Mouse (Mus musculus) olfactory bulb, adult 2 months (tissue): ENCODE data around the gene Zar1. TPM values are rescaled to one million over a fixed set of nuclear protein-coding genes. Genes with fewer than 3 reads are reported as not detected.
"Not testable (repeated sequence)": the region's sequence is repeated elsewhere in the genome, so short reads cannot be mapped to it uniquely, and the experiment has no call there.

Experiments used
- H3K27ac ChIP-seq: fragments of 200-500 bp; 2 replicates; pipeline ENCODE4 v1.5.1; 2012; ENCODE audit warnings: low read depth, low read length; ENCODE audit not compliant: insufficient read depth
- H3K4me1 ChIP-seq: fragments of 200-500 bp; 2 replicates; pipeline ENCODE4 v1.6.1; 2012; ENCODE audit warnings: low read length; ENCODE audit not compliant: control insufficient read depth, insufficient read depth
- H3K4me3 ChIP-seq: fragments of 200-500 bp; 2 replicates; pipeline ENCODE4 v1.5.1; 2012; ENCODE audit warnings: mild to moderate bottlenecking, low read depth, low read length, moderate library complexity; ENCODE audit not compliant: insufficient read depth
- CTCF ChIP-seq: fragments of 200-500 bp; IDR thresholded peaks from 2 replicates; pipeline ENCODE4 v1.5.1; 2012; ENCODE audit warnings: low read depth, mild to moderate bottlenecking, low read length, moderate library complexity; ENCODE audit not compliant: insufficient read depth
- POLR2A ChIP-seq: fragments of 200-500 bp; IDR thresholded peaks from 2 replicates; pipeline ENCODE4 v1.6.1; 2012; ENCODE audit warnings: mild to moderate bottlenecking, low read depth, low read length, moderate library complexity; ENCODE audit not compliant: insufficient read depth
- whole genome bisulfite sequencing: fragments of 180-500 bp; shearing (Covaris S2); methylation state at CpG from one replicate; pipeline ENCODE4 v1.1.7; 2018; 5-methylcytosine and 5-hydroxymethylcytosine counted together
- polyA plus RNA-seq: library from polyadenylated mRNA; stranded (reverse); fragments of >200 nt; gene quantifications from 2 replicates; pipeline ENCODE4 v1.2.4, GENCODE M21; 2012; ENCODE audit warnings: low replicate concordance; ENCODE audit not compliant: missing spikeins, insufficient read depth, insufficient read length

Gene Zar1
- polyA plus RNA-seq, 1 experiment = not detected

DNA sequence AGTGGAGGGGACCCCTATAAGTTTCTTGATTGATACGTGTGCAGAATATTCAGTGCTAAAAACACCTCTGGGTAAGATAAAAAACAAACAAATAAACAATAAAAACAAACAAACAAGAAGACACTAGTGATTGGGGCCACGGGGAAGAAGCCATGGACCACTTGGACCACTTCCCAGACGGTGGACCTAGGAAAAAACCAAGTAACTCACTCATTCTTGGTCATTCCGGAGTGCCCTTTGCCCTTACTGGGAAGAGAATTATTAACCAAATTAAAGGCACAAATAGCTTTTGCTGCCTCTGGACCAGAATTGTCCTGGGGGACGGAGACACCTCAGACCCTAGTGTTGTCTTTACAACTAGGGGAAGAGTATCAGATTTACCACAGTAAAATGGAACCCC is 15.4 kb downstream of the Zar1 start:
- no peak for TF ChIP-seq POLR2A
- WGBS = 89% methylated on average over 5 of the region's 5 CpGs
- H3K4me3 ChIP-seq = no peak overlapping the region
- no peak overlapping the region for H3K27ac ChIP-seq
- H3K4me1 ChIP-seq = 0 out of 2 replicates have a peak, but pooled peaks cover 2% of the 10 kb centered on the region

DNA sequence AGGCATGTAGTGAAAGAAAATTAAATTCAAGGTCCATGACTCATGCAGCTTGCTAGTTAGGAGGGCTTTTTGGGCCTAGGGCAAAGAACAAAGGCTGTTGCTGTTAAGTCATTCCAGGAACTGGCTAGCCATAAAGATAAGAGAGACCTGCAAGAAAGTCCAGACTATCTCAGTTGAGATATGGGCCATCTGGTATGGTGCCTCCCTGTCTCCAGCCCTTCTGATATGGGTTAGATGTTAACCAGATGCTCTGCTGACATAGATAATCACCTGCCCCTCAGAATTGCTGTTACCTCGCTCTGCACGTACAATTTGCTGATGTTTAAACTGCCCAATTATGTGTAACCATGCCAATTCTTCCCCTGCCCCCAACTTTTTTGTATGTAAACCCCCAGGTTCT is 17.9 kb downstream of the Zar1 start:
- 97% methylated on average over 2 of the region's 2 CpGs for WGBS
- not testable (repeated sequence) for H3K4me1 ChIP-seq

DNA sequence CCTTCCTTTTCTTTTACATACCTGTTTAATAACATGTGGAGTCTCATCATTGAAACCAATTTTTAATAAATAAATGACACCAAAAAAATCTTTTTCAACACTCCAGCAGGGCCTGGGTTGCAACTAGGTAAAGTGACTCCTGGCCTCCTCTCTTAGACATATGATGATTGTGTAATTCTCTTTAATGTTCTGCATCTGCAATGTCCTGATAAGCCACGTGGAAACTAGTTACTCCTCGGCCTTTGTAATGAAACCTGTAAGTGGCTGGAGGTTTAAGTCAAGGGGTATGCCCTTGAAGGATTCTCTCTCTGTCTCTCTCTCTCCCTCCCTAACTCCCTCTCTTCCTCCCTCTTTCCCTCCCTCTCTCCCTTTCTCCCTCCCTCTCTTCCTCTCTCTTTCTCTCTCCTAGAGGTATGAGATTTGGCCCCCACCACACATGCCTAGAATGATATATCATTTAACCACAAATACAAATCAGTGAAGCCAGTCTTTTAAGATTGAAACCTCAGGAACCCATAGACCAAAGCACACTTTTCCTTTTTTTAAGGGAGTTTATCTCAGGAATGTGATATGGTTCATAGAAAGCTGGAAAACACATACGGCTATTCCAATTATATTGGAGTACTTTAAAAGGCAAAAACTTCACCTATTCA is 20.0 kb downstream of the Zar1 start:
- Histone ChIP-seq H3K27ac (no peak overlapping the region), H3K4me1 (0 out of 2 replicates have a peak, but pooled peaks cover 6% of the 10 kb centered on the region), H3K4me3 (no peak overlapping the region)
- no peak for TF ChIP-seq CTCF
- TF ChIP-seq POLR2A = no peak
- WGBS = 86% methylated on average over 3 of the region's 3 CpGs

More for the DNA sequence above, 17.9 kb downstream of the Zar1 start:
- not testable (repeated sequence) for H3K27ac ChIP-seq, H3K4me3 ChIP-seq

DNA sequence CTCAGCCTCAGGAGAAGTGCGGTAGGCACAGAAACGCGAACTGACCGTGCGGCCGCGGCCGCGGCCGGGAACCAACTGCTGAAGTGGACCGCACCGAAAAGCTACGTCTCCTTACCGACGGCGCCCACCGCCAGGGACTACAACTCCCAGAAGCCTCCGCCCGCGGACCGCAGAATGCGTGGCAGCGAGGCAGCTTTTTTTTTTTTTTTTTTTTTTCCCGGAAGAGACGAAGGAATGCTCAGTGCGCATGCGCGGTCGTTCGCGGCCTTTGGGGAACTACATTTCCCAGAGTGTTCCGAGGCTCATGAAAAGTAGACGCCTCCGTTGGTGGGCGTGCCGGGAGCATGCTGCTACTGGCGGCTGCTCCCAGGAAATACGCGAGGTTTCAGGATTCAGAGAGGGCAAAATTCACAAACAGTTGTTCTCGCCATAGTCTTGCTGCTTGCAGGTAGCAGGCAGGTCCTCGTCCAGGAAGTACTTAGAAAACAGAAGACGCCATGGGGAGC is 21.5 kb downstream of the Zar1 start, which contains the start of gene Nfxl1:
Nfxl1 (minus strand) TSS at position 141 of the 506 bp plus-strand sequence.
- Histone ChIP-seq H3K4me3 (peak within 1 kb of the TSS; percentile 74), H3K4me1 (0 out of 2 replicates have a peak, but pooled peaks cover 6% of the 10 kb centered on the region), H3K27ac (no peak within 1 kb of the TSS)
- 0% methylated on average over 42 of the region's 42 CpGs for WGBS
- no peak for TF ChIP-seq CTCF
- peak; percentile 54; the same call in 1 of the 2 replicates for TF ChIP-seq POLR2A

DNA sequence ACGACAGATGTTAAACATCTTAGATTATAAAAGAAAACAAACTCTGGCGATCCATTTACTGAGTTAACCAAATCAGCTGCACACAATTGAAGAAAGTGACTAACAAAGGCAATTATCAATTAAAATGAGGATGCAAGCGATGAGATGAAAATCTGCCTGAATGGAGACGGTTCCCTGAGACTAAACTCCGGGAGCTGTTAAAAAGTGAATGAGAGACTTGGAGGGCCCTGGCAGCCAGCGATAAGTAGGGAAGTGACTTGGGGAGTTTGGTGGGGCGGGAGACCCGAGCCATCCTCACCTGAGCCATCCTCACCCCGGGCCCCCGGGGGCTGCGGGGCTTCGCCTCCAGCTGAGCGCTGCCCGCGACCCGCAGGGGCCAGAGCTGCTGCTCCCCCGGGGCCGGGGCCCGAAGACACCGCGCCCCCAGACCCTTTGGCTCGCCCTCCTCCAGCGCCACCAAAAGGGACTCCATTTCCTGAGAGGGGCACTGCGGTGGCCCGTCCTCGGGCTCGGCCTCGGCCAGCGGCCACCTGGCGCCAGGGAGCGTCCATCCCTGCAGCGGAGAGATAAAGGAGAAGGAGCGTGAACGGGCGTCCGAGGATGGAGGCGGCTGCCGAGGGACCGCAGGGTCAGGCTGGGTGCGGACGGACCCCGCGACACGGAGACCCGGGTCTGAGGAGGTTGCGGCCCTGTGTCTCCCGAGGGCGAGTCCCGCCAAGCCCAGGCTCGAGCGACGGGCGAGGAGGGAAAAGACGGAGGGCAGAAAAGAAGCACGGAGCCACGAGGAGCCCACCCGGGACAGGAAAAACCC is 22.1 kb downstream of the Zar1 start:
- WGBS = under 1% methylated on average over 57 of the region's 57 CpGs
- H3K27ac ChIP-seq = no peak overlapping the region

DNA sequence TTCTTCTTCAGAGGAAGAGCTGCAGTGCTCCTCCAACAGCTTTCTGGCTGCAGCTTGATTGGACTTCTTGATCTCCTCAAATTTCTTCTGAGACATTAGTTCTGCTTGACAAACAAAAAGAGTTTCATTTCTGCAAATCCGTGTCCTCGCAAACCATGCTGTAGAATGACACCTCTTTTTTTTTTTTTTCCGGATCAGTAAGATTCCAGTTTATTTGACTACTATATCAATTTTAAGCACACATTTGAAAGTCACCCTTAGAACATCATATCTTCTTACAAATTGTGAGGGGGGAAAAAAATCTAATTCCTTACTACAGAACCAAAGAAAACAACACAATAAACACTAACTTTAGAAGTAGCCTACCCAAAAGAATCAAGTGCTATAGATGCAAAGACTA is 24.8 kb downstream of the Zar1 start:
- 88% methylated on average over 3 of the region's 3 CpGs for WGBS
- no peak overlapping the region for H3K27ac ChIP-seq
- TF ChIP-seq POLR2A = no peak
- TF ChIP-seq CTCF = no peak

More for the DNA sequence above, 22.1 kb downstream of the Zar1 start:
- Histone ChIP-seq H3K4me3 (peak overlapping the region; percentile 74), H3K4me1 (0 out of 2 replicates have a peak, but pooled peaks cover 4% of the 10 kb centered on the region)
- no peak for TF ChIP-seq CTCF
- TF ChIP-seq POLR2A = no peak

DNA sequence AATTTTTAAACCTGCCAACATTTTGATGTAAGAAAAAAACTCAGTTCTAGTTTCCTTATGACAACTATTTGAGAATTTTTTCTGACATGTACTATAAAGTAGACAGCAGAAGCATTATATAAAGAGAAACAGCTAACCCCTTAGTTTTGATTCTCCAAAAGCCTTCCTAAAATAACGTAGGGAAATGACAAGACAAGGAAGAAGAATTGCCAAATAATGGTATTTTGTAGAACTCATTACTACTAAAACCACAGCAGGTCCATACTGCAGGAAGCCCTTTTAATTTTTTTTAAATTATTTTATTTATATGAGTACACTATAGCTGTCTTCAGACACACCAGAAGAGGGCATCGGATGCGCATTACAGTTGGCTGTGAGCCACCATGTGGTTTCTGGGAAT is 29.8 kb downstream of the Zar1 start:
- no peak overlapping the region for H3K4me3 ChIP-seq
- WGBS = 86% methylated on average over 3 of the region's 3 CpGs
- no peak overlapping the region for H3K27ac ChIP-seq
- TF ChIP-seq POLR2A (no peak), CTCF (no peak)
- H3K4me1 ChIP-seq = no peaks in the 10 kb centered on the region

More for the DNA sequence above, 24.8 kb downstream of the Zar1 start:
- no peak overlapping the region for H3K4me3 ChIP-seq
- H3K4me1 ChIP-seq = 0 out of 2 replicates have a peak, but pooled peaks cover 4% of the 10 kb centered on the region

DNA sequence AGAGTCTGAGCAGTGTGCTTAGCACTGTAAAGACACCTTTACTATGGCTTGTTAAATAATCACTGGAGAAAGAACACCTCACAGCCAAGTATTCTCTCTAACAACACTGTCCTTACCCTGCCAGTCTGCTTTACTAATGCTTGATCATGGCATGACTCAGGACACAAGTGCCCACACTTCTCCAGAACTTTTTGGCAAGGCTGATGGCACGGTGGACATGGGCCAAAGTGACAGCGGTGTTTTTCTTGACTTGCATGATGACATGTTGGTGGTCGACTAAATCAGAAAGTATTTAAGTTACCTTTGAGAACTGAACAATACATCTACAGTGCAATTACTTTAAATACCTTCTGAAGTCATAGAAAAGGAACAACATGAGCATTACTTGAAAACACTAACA is 52.2 kb downstream of the Zar1 start:
- WGBS = 81% methylated on average over 3 of the region's 3 CpGs
- Histone ChIP-seq H3K4me1 (no peaks in the 10 kb centered on the region), H3K27ac (no peak overlapping the region), H3K4me3 (no peak overlapping the region)
- TF ChIP-seq POLR2A (no peak), CTCF (no peak)

Other genes starting within 250 kb of the Zar1 start
- gene Corin, start 76.8 kb downstream of the Zar1 start, polyA plus RNA-seq = not detected in 2 replicates
- not detected in 2 replicates for gene Nfxl1, start 21.6 kb downstream of the Zar1 start, polyA plus RNA-seq
- gene Gm5868, start 6.3 kb upstream of the Zar1 start, polyA plus RNA-seq = not detected in 2 replicates
- gene Cnga1, start 63.0 kb upstream of the Zar1 start, polyA plus RNA-seq = not detected in 2 replicates
- not detected in 2 replicates for gene Nipal1, start 66.5 kb upstream of the Zar1 start, polyA plus RNA-seq
- gene Txk, start 171.5 kb upstream of the Zar1 start, polyA plus RNA-seq = not detected in 2 replicates